Mouse (Mus musculus): ENCODE data around the gene Map3k20. TPM values are rescaled to one million over a fixed set of nuclear protein-coding genes. Genes with fewer than 3 reads are reported as not detected.
A peak's percentile ranks its signal among the peaks of the same experiment; 100 is the strongest.

The Map3k20 gene
- polyA plus RNA-seq, 1 experiment from 2014 or later, result 3.8 TPM

DNA sequence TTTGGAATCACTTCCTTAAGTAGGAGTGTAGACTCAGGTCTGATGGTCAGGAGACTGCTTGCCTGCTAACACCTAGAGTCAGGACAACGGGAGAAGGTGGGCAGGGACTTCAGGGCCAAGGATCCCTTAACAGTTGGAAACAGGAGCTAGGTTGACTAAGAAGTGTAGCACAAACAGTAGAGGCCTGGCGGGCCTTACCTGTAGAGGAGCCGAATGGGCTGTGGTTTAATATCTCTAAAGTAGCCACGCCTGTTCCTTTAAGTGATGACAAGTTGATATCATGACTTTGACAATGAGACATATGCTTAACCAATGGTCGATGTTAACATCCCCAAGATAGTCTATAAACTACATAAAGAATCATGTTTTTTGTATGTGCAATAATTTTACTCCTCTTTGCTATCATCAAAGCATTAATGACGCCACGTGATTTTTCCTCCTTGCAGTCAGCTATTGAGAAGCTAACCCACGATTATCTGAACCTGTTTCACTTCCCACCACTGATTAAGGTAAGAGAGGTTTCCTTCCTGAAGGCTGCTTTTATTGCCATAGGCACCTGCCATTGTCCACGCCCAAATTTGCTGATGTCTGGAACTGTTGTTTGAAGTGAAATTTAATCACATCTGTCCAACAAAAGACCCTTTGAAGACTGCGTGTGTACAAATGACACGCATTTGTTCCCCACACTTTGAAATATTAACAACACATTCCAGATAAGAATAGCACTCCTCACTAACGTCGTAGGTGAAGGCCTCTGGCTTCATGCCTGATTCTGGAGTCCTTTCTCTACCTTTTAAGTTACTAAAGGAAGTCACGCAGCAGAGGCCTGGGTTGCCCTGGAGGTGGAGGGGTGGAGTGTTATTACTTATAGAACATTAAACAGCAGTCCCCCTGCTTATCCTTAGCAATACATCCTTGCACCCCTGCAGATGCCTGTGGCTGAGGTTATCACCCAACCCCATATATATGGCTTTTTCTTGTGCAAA is 131.0 kb downstream of the Map3k20 start:
- Histone ChIP-seq H3K4me2 (no peak overlapping the region), H3K4me3 (no peak overlapping the region), H3K9me3 (no peaks in the 10 kb centered on the region), H3K4me1 (replicated peaks) (no peaks in the 10 kb centered on the region), H3K9ac (no peak overlapping the region), H3K36me3 (no peaks in the 10 kb centered on the region), H3K27me3 (no peaks in the 10 kb centered on the region), H3K27ac (no peak overlapping the region)
- WGBS, result 82% methylated on average over 14 of the region's 14 CpGs
- no peak for ATAC-seq (ENCODE audit: low FRiP score)

DNA sequence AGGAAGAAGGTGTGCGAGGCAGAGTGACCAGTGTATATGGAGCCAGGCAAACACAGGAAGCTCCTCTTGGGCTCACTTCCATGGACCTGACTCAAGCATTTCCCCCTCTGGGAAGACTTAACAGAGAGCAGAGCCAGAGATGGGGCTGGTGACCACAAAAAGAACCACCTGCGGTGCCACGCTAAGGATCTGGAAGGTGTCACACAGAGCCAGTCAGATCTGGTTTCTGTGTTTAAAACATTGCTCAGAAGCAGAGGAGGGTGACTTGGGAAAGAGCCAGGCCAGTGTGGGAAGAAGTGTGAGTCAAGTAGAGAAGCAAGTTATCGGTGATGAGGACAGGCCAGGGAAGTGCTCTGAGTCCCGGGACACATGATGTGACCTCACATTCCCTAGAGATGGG is 135.1 kb downstream of the Map3k20 start:
- WGBS, result 87% methylated on average over 5 of the region's 5 CpGs
- Histone ChIP-seq H3K36me3 (no peaks in the 10 kb centered on the region), H3K27ac (no peak overlapping the region), H3K4me3 (no peak overlapping the region), H3K4me2 (no peak overlapping the region), H3K4me1 (replicated peaks) (peaks cover 15% of the 10 kb centered on the region), H3K9me3 (no peaks in the 10 kb centered on the region), H3K9ac (no peak overlapping the region), H3K27me3 (no peaks in the 10 kb centered on the region)
- no peak for ATAC-seq (ENCODE audit: low FRiP score)

DNA sequence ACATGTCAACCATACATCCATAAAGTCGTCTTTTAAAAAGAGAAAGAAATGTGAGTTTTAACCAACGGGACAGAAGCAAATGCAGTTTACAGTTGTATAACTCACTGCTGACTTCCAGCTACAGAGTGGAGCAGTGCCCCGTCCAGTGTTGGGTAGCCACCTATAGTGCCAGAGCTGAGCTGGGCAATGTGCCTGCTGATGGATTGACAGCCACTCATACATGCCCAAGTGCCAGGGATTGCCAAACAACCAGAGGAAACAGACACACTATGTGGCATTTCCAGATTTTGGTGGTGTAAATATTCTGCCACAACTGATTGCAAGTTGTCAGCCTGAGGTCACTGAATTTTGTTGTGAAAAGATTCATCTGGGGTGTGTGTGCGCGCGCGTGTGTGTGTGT is 139.2 kb downstream of the Map3k20 start:
- H3K9me3 ChIP-seq, result no peaks in the 10 kb centered on the region
- H3K4me1 ChIP-seq (replicated peaks), result peaks cover 39% of the 10 kb centered on the region
- H3K4me2 ChIP-seq, result no peak overlapping the region
- H3K27ac ChIP-seq, result no peak overlapping the region
- no peak for ATAC-seq (ENCODE audit: low FRiP score)
- H3K9ac ChIP-seq, result no peak overlapping the region
- no peaks in the 10 kb centered on the region for H3K27me3 ChIP-seq
- 86% methylated on average over 7 of the region's 7 CpGs for WGBS
- H3K4me3 ChIP-seq, result no peak overlapping the region
- H3K36me3 ChIP-seq, result no peaks in the 10 kb centered on the region

DNA sequence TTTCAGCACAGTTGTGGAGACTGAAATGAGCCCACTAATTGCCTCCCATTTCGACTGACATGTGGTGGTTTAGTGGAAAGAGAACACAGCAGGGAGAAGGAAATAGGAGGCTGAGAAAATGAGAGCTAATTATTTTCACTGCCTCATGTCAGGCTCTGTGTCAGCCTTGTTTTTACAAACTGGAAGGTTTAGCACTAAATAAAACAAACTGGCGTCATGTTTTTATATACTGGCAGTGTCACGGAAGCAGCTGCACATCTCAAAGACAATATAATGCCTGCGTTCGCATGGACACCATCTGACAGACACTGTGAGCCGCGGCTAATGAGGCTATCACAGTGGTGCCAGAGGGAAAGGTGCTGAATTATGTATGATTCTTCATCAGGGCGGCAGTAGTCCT is 141.3 kb downstream of the Map3k20 start:
- Histone ChIP-seq H3K27ac (peak overlapping the region; percentile 86), H3K36me3 (no peaks in the 10 kb centered on the region), H3K27me3 (no peaks in the 10 kb centered on the region), H3K9me3 (no peaks in the 10 kb centered on the region), H3K4me2 (peak overlapping the region; percentile 50), H3K4me1 (replicated peaks) (peaks cover 39% of the 10 kb centered on the region), H3K9ac (peak overlapping the region; percentile 51; the same call in 1 of the 2 replicates), H3K4me3 (peak overlapping the region; percentile 21)
- peak; percentile 96 for ATAC-seq (ENCODE audit: low FRiP score)
- WGBS, result 7% methylated on average over 8 of the region's 8 CpGs

DNA sequence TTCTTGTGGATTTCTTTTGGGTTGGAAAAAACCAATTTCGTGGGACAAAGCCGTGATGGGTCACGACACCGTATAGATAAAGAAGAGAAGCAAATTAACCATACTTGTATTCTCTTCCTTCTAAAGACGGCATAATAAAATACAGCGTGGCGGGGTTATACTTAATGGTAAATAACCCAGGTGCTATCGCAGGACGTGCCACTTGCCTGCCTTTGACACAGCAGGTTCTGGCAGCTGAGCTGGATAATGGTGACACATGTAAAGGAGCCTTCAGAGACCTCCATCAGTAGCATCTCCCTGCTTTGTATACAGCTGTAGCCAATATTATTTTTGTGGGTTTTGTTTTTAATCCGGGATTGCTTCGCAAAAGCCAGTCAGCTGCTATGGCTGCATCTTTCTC is 141.9 kb downstream of the Map3k20 start:
- Histone ChIP-seq H3K27ac (peak overlapping the region; percentile 86), H3K4me1 (replicated peaks) (peaks cover 39% of the 10 kb centered on the region), H3K9me3 (no peaks in the 10 kb centered on the region), H3K36me3 (no peaks in the 10 kb centered on the region), H3K27me3 (no peaks in the 10 kb centered on the region), H3K4me2 (peak overlapping the region; percentile 50), H3K4me3 (peak overlapping the region; percentile 21), H3K9ac (0 out of 2 replicates have a peak overlapping the region, but pooled peaks have one; percentile 51)
- ATAC-seq (ENCODE audit: low FRiP score), result peak; percentile 74
- 39% methylated on average over 11 of the region's 11 CpGs for WGBS

DNA sequence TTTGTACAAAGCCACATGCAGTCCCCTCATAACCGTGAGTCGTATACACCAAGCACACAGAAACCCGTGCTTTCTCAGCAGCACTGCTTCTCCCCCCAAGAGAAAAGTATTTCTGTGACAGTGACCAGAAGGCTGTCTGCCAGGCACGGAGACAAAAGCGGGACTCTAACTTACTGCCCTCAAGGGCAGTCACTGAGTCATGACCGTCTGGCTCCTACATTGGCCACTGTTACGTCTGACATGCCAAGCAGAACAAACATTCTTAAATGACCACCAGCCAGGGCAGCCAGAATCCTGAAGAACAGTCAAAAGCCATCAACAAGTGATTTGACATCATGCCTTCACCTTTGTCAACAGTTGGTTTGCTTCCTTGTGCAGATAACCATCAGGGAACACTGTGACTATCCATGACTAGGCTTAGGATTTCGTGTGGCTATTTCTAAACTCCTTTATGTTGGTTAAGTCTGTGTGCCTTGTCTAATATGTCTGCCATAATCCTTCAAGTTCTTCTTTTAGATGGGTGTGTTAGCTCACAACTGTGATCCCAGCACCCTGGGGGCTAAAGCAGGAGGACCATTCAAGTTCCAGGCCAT is 153.6 kb downstream of the Map3k20 start:
- Histone ChIP-seq H3K27me3 (no peaks in the 10 kb centered on the region), H3K4me2 (no peak overlapping the region), H3K4me1 (replicated peaks) (peaks cover 7% of the 10 kb centered on the region), H3K9me3 (no peaks in the 10 kb centered on the region), H3K4me3 (no peak overlapping the region), H3K36me3 (no peaks in the 10 kb centered on the region), H3K9ac (no peak overlapping the region), H3K27ac (no peak overlapping the region)
- no peak for ATAC-seq (ENCODE audit: low FRiP score)
- 83% methylated on average over 8 of the region's 8 CpGs for whole genome bisulfite sequencing

DNA sequence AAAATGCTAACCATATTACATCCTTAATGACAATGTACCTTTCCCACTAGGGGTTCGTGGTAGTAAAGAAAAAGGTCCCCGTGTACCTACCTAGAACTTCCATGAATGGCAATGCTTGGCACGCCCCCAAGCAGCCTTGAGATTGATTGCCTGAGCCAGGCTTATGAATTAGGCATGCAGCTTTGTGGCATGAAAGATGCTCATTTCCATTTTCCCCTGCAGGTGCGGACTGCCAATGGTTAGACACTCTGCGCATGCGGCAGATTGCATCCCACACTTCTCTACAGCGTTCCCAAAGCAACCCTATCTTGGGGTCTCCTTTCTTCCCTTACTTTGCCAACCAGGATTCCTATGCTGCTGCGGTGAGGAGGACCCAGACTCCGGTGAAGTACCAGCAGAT is 155.6 kb downstream of the Map3k20 start:
- Histone ChIP-seq H3K36me3 (no peaks in the 10 kb centered on the region), H3K9me3 (no peaks in the 10 kb centered on the region), H3K4me1 (replicated peaks) (peaks cover 7% of the 10 kb centered on the region), H3K4me2 (no peak overlapping the region), H3K27me3 (no peaks in the 10 kb centered on the region), H3K27ac (no peak overlapping the region), H3K9ac (no peak overlapping the region), H3K4me3 (no peak overlapping the region)
- ATAC-seq (ENCODE audit: low FRiP score), result peak; percentile 57; the same call in 1 of the 2 replicates
- WGBS, result 56% methylated on average over 9 of the region's 9 CpGs

DNA sequence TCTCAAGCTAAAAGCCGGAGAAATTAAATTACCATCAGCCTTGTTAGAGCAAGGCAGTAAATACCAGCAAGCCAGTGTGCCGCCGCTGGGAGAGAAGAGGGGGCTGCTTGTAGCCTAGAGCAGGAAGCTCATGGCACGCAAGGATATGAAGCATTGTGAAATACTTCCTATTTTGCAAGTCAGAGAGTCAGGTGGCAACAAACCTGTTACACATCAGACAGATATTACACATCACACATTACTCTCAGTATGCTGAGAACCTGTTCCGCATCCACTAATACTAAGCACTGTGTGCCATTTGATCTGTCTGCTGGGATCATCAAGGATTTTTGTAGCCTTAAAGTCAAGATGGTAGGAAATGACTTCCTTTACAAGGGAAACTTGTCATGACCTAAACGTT is 157.4 kb downstream of the Map3k20 start:
- H3K4me3 ChIP-seq, result no peak overlapping the region
- H3K4me1 ChIP-seq (replicated peaks), result peaks cover 11% of the 10 kb centered on the region
- no peaks in the 10 kb centered on the region for H3K27me3 ChIP-seq
- WGBS, result 91% methylated on average over 6 of the region's 6 CpGs
- no peak overlapping the region for H3K27ac ChIP-seq
- no peak for ATAC-seq (ENCODE audit: low FRiP score)
- no peak overlapping the region for H3K4me2 ChIP-seq
- H3K36me3 ChIP-seq, result no peaks in the 10 kb centered on the region
- H3K9me3 ChIP-seq, result no peaks in the 10 kb centered on the region
- no peak overlapping the region for H3K9ac ChIP-seq

DNA sequence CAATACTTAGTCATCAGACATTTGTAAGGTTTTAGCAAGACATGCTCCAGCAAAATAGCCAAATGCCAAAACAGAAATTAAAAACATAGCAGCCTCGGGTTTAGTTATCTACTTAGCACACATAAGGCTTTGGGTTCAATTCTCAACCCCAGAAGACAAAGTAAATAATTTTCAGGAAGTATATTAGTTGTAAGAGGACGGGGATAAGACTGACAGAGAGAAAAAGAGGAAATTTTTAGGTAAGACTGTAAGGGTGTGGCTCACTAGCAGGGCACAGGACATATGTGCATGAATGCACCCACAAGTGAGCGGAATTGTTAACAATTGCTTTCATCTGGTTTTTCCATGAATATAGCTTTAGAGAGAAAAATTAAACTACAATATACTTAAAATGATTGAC is 158.5 kb downstream of the Map3k20 start:
- H3K4me3 ChIP-seq, result no peak overlapping the region
- no peaks in the 10 kb centered on the region for H3K9me3 ChIP-seq
- no peaks in the 10 kb centered on the region for H3K27me3 ChIP-seq
- peaks cover 11% of the 10 kb centered on the region for H3K4me1 ChIP-seq (replicated peaks)
- H3K27ac ChIP-seq, result no peak overlapping the region
- no peak overlapping the region for H3K4me2 ChIP-seq
- H3K9ac ChIP-seq, result no peak overlapping the region
- no peak for ATAC-seq (ENCODE audit: low FRiP score)
- 87% methylated on average over 3 of the region's 3 CpGs for WGBS
- H3K36me3 ChIP-seq, result no peaks in the 10 kb centered on the region

DNA sequence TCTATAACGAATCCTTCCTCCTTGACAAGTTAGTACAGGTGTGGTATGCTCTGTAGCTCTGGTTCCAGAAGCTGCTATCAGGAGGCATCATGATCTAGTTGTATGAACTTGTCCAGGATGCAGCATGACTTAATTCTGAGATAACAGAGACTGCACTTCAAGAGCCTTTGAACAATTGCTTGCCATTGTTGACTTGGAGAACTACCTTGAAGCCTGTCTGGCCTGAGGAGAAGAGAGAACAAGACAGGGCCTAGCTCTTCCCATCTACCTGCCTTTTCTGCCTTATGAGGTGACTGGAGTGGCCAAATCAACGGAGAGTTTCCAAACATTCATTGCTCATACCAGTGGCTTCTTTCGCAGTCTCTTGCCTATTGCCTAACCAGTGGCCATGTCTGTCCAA is 160.7 kb downstream of the Map3k20 start:
- 97% methylated on average over 3 of the region's 3 CpGs for WGBS
- Histone ChIP-seq H3K27ac (no peak overlapping the region), H3K27me3 (no peaks in the 10 kb centered on the region), H3K36me3 (no peaks in the 10 kb centered on the region), H3K9me3 (no peaks in the 10 kb centered on the region), H3K9ac (no peak overlapping the region), H3K4me2 (no peak overlapping the region), H3K4me1 (replicated peaks) (peaks cover 5% of the 10 kb centered on the region), H3K4me3 (no peak overlapping the region)
- no peak for ATAC-seq (ENCODE audit: low FRiP score)

DNA sequence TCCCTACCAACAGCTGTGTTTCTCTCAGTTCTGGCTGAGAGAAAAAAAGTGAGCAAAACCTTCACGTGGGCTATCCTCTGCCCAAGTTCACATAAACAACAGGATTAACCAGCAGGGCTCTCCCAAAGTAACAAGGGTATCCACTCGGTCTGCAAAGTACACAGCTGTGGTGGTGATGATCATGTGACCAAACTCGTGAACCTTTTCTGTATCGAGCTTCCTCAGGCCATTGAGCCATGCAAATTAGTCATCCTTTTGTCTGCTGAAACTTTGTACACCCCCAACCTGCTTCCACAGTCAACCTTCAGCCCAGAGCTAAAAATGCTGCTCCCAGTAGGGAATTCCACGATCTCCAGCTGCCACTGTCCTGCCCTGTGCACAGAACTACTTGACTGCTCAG is 161.2 kb downstream of the Map3k20 start:
- Histone ChIP-seq H3K36me3 (no peaks in the 10 kb centered on the region), H3K27ac (no peak overlapping the region), H3K4me2 (no peak overlapping the region), H3K9me3 (no peaks in the 10 kb centered on the region), H3K4me1 (replicated peaks) (0 out of 2 replicates have a peak, but pooled peaks cover 3% of the 10 kb centered on the region), H3K9ac (no peak overlapping the region), H3K4me3 (no peak overlapping the region), H3K27me3 (no peaks in the 10 kb centered on the region)
- ATAC-seq (ENCODE audit: low FRiP score), result no peak
- 19% methylated on average over 5 of the region's 5 CpGs for WGBS

DNA sequence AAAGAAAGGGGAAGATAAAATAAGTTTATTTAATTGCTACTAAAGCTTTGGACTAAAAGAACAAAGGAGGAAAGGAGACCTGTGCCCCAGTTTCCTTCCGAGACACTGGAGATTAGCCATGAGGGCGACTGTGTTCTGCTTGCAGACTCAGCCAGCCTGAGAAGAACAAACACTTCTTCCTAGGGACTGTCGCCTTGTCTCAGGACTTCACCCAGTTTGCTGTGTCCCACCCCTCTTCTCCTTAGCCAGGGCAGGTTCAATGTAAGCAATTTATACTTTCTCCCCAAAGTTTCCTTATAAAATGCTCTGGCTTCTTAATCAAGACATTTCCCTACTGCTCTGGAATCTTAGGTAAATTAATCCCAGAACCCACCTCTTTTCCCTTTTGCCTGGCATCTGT is 168.1 kb downstream of the Map3k20 start:
- Histone ChIP-seq H3K9me3 (no peaks in the 10 kb centered on the region), H3K4me3 (no peak overlapping the region)

More for the DNA sequence above, 168.1 kb downstream of the Map3k20 start:
- WGBS, result 69% methylated on average over 3 of the region's 3 CpGs
- no peaks in the 10 kb centered on the region for H3K27me3 ChIP-seq
- H3K4me1 ChIP-seq (replicated peaks), result peaks cover 7% of the 10 kb centered on the region; the same call in 1 of the 2 replicates
- no peak overlapping the region for H3K4me2 ChIP-seq
- H3K27ac ChIP-seq, result no peak overlapping the region
- no peak overlapping the region for H3K9ac ChIP-seq
- no peaks in the 10 kb centered on the region for H3K36me3 ChIP-seq
- no peak for ATAC-seq (ENCODE audit: low FRiP score)
